In genomic region chr12:95171051-95171450, GRCm38 (mm10) we compare ENCODE assay signal across 21 mouse cellular contexts.
A peak's percentile ranks its signal among the peaks of the same experiment; 100 is the strongest.
DNase-seq lines count a peak whose midpoint lies in the region; ATAC-seq and TF ChIP-seq lines count a peak whose summit lies in the region.
"Had no signal": no experiment of that assay in that cellular context is flagged by ENCODE, and none has a peak within 500 bp of the region (broad histone marks: within the 10 kb centered on the region; RNA-seq: fewer than 3 reads in every experiment).

No protein-coding gene starts in this region.

- H3K4me3 ChIP-seq in intestine, postnatal 0 days (ENCODE audit: low read depth, low read length), result no peak overlapping the region
- H3K4me3 ChIP-seq: embryonic facial prominence, embryonic 15.5 days; heart, embryonic 12.5 days; hindbrain, embryonic 15.5 days; limb, embryonic 13.5 days; megakaryocyte, embryonic 14.5 days; midbrain, embryonic 15.5 days had no signal

- no peaks in the 10 kb centered on the region for H3K36me3 ChIP-seq in intestine, postnatal 0 days (ENCODE audit: control insufficient read depth, insufficient read depth)
- H3K36me3 ChIP-seq: embryonic facial prominence, embryonic 15.5 days; heart, embryonic 12.5 days; hindbrain, embryonic 15.5 days; limb, embryonic 13.5 days; midbrain, embryonic 15.5 days had no signal

- intact Hi-C loops in left cerebral cortex, postnatal 14 days (cut with DNase I), result no loop called here
- intact Hi-C loops in left cerebral cortex, postnatal 4 days (cut with DNase I), result no loop called here

- no peak overlapping the region for H3K4me2 ChIP-seq in intestine, postnatal 0 days (replicated peaks; ENCODE audit: low read depth)
- H3K4me2 ChIP-seq: embryonic facial prominence, embryonic 15.5 days; heart, embryonic 12.5 days; hindbrain, embryonic 15.5 days; limb, embryonic 13.5 days; midbrain, embryonic 15.5 days had no signal

- no peaks in the 10 kb centered on the region for H3K9me3 ChIP-seq in intestine, postnatal 0 days (ENCODE audit: control insufficient read depth)
- H3K9me3 ChIP-seq: embryonic facial prominence, embryonic 15.5 days; heart, embryonic 12.5 days; hindbrain, embryonic 15.5 days; limb, embryonic 13.5 days; megakaryocyte, embryonic 14.5 days; midbrain, embryonic 15.5 days had no signal

- no peak overlapping the region for H3K27ac ChIP-seq in intestine, postnatal 0 days (ENCODE audit: low read depth, low read length)
- H3K27ac ChIP-seq: embryonic facial prominence, embryonic 15.5 days; hindbrain, embryonic 15.5 days; kidney, postnatal 0 days; limb, embryonic 13.5 days; liver, embryonic 14.5 days; midbrain, embryonic 15.5 days had no signal

- no peak for ATAC-seq in intestine, postnatal 0 days
- ATAC-seq: intestine, embryonic 16.5 days; lung, postnatal 0 days; midbrain, embryonic 15.5 days had no signal

- TF ChIP-seq CTCF in intestine, postnatal 0 days (IDR thresholded peaks at IDR 0.05; ENCODE audit: low read depth), result no peak

- H3K9ac ChIP-seq in intestine, postnatal 0 days (ENCODE audit: low read depth, low read length), result no peak overlapping the region
- H3K9ac ChIP-seq: embryonic facial prominence, embryonic 15.5 days; heart, embryonic 12.5 days; hindbrain, embryonic 15.5 days; limb, embryonic 13.5 days; liver, embryonic 14.5 days; midbrain, embryonic 15.5 days had no signal

- 55% methylated on average over 2 of the region's 2 CpGs for WGBS in intestine, postnatal 0 days

- no peaks in the 10 kb centered on the region for H3K27me3 ChIP-seq in intestine, postnatal 0 days (replicated peaks; ENCODE audit: control insufficient read depth, insufficient read depth, low read length)
- H3K27me3 ChIP-seq: embryonic facial prominence, embryonic 15.5 days; heart, embryonic 12.5 days; hindbrain, embryonic 15.5 days; limb, embryonic 13.5 days; megakaryocyte, embryonic 14.5 days; midbrain, embryonic 15.5 days had no signal

- peak; percentile 9 to 18 for DNase-seq in left cerebral cortex, postnatal 14 days (ENCODE audit: low spot score in 2 of 2)
- no peak for DNase-seq in left cerebral cortex, postnatal 4 days
- peak; percentile 10 to 43 for DNase-seq in frontal cortex, postnatal 36 days (ENCODE audit: low spot score in 2 of 2)
- DNase-seq in layer of hippocampus, adult 9-11 months, result peak; percentile 55
- DNase-seq in telencephalon, adult 2 months (ENCODE audit: low read depth, low spot score), result peak; percentile 53
- DNase-seq in kidney, adult 8-10 months, result no peak
- DNase-seq: adrenal gland, postnatal 36 days; cerebellum, postnatal 10 days; embryo, embryonic 11 days; heart, postnatal 36 days had no signal

- no peaks in the 10 kb centered on the region for H3K4me1 ChIP-seq in intestine, postnatal 0 days (replicated peaks; ENCODE audit: control insufficient read depth, insufficient read depth, low read length)
- H3K4me1 ChIP-seq: embryonic facial prominence, embryonic 15.5 days; hindbrain, embryonic 15.5 days; limb, embryonic 13.5 days; megakaryocyte, embryonic 14.5 days; midbrain, embryonic 15.5 days had no signal

Comparison
In these comparisons a context has a peak if more than half of its experiments do, and no peak if none do; other contexts are left out.
1. DNase-seq: peak in left cerebral cortex, postnatal 14 days (2 of 2), frontal cortex, postnatal 36 days (2 of 2), layer of hippocampus, adult 9-11 months (single experiment) and telencephalon, adult 2 months (single experiment); none in left cerebral cortex, postnatal 4 days (single experiment) and kidney, adult 8-10 months (0 of 2).